Mouse (Mus musculus) ZHBTc4 (cell line): ENCODE measurements at regions not wholly inside any gene's neighbourhood (a gene's known extent, or its start where the extent isn't known, plus 50 kb on each side); places are given as distances from the start of the nearest gene placed in this dataset.
"Not testable (repeated sequence)": the region's sequence is repeated elsewhere in the genome, so short reads cannot be mapped to it uniquely, and the experiment has no call there.

Source experiments
- DNase-seq: peaks from one replicate; pipeline ENCODE4 v3.0.0-alpha.2; 2011; ENCODE audit warnings: low read depth, low spot score

GRCm38 (mm10) chr2:16811401-16812281 is 455.5 kb downstream of the Plxdc2 start:
- DNase-seq = peak; percentile 88

DNA sequence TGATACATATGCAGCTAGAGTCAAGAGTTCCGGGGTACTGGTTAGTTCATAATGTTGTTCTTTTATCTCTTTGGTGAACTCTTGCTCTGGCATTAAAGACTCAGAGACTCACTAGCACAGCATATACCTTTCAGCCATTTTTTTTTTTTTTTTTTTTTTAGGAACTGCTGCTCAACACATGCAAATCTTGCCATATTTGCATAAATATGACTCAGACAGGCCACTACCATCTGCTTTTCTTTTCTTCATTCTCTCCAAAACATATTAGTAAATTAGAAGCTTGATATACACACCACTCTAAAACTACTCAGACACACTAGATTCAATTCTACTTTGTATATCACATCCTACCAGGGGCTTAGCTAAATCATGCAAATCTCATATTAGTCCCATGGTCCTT is 464.3 kb downstream of the Plxdc2 start:
- no peak for DNase-seq

GRCm38 (mm10) chr2:16824681-16825230 is 468.7 kb downstream of the Plxdc2 start:
- no peak for DNase-seq

DNA sequence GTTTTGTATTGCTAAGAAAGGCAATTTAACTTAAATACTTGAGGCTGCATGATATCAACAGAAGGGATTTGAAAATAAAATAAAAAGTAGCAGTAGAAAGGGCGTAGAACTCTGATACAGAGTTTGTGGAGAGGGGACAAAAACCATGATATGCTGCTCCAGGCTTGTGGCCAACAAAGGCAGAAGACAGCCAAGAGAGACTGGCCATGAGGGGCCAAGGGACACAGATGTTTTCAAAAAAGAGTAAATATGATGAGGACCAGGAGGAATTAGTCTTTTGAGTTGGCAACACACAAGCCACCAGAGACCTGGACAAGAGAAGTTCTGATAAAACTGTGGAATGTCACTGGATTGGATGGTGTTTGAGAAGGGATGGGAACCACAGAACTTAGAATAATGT is 471.2 kb downstream of the Plxdc2 start:
- DNase-seq = no peak

DNA sequence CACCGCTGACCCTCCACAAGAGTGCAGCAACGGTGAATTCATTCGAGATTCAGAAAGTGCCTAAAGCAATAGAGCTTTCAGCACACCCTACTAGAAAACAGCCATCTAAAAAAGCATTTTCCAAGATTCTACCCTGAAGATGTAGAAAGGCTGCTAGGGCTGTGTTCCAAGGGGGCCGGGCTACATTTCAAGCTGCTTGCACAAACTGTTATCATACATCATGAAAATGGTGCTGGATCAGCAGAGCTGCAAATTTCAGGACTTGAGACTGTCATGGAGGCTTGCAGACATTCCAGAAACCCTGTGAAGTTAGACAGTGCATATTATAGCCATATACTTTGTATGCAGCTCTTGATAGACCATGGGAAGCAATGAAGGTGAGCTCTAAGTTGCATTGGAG is 479.9 kb downstream of the Plxdc2 start:
- no peak for DNase-seq

GRCm38 (mm10) chr2:16838718-16839117 is 482.6 kb downstream of the Plxdc2 start:
- DNase-seq = peak; percentile 37

DNA sequence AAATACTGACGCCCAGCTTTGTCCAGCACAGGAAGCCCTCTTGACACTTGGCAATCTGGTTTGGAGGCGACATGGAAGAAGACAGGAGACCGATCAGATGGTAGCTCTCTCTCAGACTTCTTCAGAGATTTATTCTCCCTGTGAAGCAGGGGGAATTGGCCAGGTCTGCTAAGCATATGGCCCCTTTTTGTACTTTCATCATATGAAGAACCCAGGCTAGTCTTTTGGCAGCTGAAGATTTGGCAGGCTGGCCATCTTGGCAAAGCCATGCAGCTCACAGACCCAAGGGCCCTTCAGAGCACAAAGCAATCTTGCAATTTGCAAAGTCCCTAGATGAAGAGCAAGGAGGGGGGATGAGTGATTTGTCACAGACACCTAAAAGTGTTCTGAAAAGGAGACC is 493.8 kb downstream of the Plxdc2 start:
- DNase-seq = no peak

- DNase-seq = no peak
Measured at GRCm38 (mm10) chr2:16860056-16860455, 504.0 kb downstream of the Plxdc2 start.

DNA sequence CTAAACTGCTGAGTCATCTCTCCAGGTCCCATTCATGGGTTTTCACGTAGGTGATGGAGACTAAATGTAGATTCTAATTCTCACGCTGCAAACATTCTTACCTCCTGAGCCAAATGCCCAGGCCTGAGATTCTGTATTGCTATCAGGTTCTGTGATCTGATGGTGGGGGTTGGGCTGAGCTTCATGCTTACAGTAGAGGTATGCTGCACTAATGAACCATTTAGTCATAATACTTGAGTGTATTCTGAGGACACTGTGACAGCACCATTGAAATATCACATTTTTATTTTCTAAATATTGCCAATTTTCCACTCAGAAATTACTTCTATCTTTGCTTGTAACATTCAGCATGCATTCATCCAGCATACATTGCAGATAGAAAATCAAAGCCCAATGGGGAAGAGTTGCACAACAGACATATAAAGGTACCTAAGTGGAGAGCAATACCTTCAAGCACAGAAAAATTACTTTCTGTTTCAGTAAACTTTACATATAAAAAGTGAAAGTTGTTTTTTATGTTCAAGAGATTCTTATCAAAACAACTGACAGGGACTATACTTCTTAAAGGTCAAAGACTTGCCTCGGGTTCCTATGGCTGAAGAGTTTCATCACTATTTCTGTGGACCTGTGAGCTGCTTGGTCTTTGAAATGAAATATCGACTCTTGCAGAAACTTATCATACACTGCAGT is 510.2 kb downstream of the Plxdc2 start:
- no peak for DNase-seq

- DNase-seq = not testable (repeated sequence)
Measured at GRCm38 (mm10) chr2:16892381-16892780, 536.3 kb downstream of the Plxdc2 start.

DNA sequence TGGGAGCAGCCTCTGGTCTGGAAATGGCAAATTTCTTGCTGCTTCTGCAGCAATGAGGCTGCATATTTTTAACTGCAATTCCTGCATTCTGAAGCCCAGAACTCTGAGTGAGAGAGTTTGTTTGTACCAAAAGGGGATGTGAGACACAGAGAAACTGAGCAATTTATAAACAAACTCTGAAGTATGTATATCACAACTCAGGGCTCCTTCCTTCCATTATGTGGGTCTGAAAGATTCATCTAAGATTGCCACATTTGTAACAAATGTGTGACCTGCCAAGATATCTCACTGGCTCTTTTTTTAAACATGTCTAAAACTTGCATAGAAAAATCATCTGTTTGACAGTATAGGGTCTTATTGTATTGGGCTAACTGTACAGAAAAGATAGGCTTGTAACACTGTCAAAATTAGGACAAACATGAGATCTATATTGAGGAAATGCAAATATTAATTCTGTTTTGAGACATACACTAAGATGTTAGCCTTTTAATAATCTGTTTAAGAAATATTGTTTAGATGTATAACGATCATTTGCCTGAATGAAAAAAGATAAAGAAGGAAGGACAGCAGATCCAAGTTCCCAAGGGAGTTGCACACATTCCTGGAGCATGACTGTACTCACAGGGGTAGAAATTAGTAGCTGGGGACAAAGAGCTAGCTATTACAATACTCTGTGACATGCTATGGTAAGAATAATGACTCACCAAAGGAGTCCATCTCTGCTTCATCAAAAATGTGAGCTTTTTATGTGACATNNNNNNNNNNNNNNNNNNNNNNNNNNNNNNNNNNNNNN is 553.3 kb downstream of the Plxdc2 start:
- DNase-seq = no peak

GRCm38 (mm10) chr2:16914633-16915032 is 558.5 kb downstream of the Plxdc2 start:
- peak; percentile 58 for DNase-seq

- no peak for DNase-seq
Measured at GRCm38 (mm10) chr2:16929974-16930373, 573.9 kb downstream of the Plxdc2 start.

DNA sequence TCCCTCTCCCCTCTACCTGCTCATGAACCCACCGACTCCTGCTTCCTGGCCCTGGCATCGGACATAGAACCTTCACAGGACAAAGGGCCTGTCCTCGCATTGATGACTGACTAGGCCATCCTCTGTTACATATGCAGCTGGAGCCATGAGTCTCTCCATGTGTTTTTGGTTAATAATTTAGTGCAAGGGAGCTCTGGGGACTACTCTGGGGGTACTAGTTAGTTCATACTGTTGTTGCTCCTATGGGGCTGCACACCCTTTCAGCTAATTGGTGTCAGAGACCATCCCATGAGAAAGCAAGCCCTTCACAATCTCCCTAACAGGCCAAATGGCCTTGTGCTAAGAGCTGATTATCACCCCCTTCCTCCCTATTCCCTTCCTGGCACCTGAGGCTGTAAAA is 603.3 kb downstream of the Plxdc2 start:
- DNase-seq = no peak

- no peak for DNase-seq
Measured at GRCm38 (mm10) chr2:16977380-16977779, 621.3 kb downstream of the Plxdc2 start.

GRCm38 (mm10) chr2:16982823-16983222 is 626.7 kb downstream of the Plxdc2 start:
- no peak for DNase-seq

DNA sequence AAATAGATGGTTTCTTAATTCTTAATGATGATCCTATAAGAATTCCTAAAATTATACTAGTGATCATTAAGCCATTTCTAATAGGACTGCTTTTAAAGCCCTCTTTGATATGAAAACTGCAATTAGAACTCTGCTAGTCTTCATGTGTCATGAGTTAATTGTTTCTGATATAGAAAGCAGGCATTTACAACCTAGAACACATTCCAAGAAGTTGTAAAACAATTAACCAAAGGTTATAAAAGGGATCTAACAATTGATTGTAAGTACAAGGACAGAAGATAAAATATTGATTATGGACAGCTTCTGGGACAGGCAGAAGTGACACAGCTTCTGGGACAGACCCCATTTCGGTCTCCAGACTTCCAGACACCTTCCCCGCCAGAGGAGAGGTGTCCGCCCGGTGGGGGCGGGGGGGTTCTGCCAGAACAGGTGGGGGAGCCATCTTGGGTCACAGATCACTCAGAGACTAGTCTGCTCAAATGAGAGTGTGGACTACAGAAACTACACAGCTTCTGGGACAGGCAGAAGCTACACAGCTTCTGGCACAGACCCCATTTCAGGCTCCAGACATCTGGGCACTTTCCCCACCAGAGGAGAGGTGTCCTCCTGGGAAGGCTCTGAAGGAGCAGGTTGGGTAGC is 627.6 kb downstream of the Plxdc2 start:
- no peak for DNase-seq
